In the genomic region with DNA sequence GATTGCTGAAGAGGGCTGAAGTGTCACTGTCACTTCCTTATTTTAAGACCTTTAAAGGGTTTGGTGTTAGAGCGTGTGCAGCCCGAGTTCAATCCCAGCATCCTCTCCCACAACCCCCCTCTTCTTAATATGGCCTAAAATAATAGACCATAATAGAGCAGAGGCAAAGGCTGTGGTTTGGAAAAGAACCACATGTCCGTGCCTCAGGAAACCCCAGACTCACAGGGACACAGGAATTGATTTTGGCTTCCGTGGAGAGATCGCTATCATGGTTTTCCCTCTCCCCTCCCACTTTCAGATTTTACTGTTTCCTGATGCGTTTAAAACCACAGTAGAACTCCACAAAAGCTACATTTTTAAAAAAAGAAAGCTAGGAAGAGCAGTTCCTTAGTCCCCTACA, we compare ENCODE assay signal across 21 mouse cellular contexts.
A peak's percentile ranks its signal among the peaks of the same experiment; 100 is the strongest.
DNase-seq lines count a peak whose midpoint lies in the region; ATAC-seq and TF ChIP-seq lines count a peak whose summit lies in the region.
"Had no signal": no experiment of that assay in that cellular context is flagged by ENCODE, and none has a peak within 500 bp of the region (broad histone marks: within the 10 kb centered on the region; RNA-seq: fewer than 3 reads in every experiment).

No protein-coding gene starts in this region.

- H3K9me3 ChIP-seq in liver, embryonic 12.5 days (replicated peaks) = no peaks in the 10 kb centered on the region
- H3K9me3 ChIP-seq in embryonic facial prominence, embryonic 12.5 days = no peaks in the 10 kb centered on the region
- H3K9me3 ChIP-seq in midbrain, embryonic 11.5 days (ENCODE audit: control insufficient read depth, low read length) = no peaks in the 10 kb centered on the region
- H3K9me3 ChIP-seq: limb, embryonic 15.5 days; midbrain, embryonic 12.5 days; neural tube, embryonic 15.5 days had no signal

- no peak for TF ChIP-seq POLR2A in liver, adult 2 months (IDR thresholded peaks at IDR 0.05; ENCODE audit: extremely low read depth, insufficient read depth, low read length)

- no peak for ATAC-seq in liver, embryonic 12.5 days
- 0 out of 2 replicates have a peak, but pooled peaks have one; percentile 56 for ATAC-seq in embryonic facial prominence, embryonic 12.5 days (ENCODE audit: insufficient number of reproducible peaks, insufficient read depth, low FRiP score, low TSS enrichment)
- no peak for ATAC-seq in megakaryocyte-erythroid progenitor cell, adult 5-6 weeks (replicated peaks; ENCODE audit: low FRiP score, low TSS enrichment, poor library complexity, severe bottlenecking)
- no peak for ATAC-seq in midbrain, embryonic 11.5 days (ENCODE audit: low FRiP score)
- ATAC-seq: activated CD4-positive, CD25-positive, alpha-beta regulatory T cell, adult 4 months; forebrain, embryonic 14.5 days had no signal

- H3K79me2 ChIP-seq in liver, adult 2 months (ENCODE audit: control insufficient read depth, insufficient read depth, low read length) = peaks cover 30% of the 10 kb centered on the region; the same call in 1 of the 2 replicates

- no peak overlapping the region for H3K4me3 ChIP-seq in liver, adult 2 months (ENCODE audit: insufficient read depth, low read depth, low read length)
- no peak overlapping the region for H3K4me3 ChIP-seq in liver, embryonic 12.5 days
- no peak overlapping the region for H3K4me3 ChIP-seq in embryonic facial prominence, embryonic 12.5 days
- H3K4me3 ChIP-seq in midbrain, embryonic 11.5 days (ENCODE audit: low read depth, low read length) = no peak overlapping the region
- H3K4me3 ChIP-seq: gastrocnemius, adult 2 months; hindbrain, embryonic 12.5 days; limb, embryonic 15.5 days; midbrain, embryonic 12.5 days; neural tube, embryonic 15.5 days had no signal

- no peaks in the 10 kb centered on the region for H3K27me3 ChIP-seq in liver, adult 2 months (ENCODE audit: control insufficient read depth, insufficient read depth, low read length)
- no peaks in the 10 kb centered on the region for H3K27me3 ChIP-seq in liver, embryonic 12.5 days (replicated peaks)
- no peaks in the 10 kb centered on the region for H3K27me3 ChIP-seq in embryonic facial prominence, embryonic 12.5 days
- no peaks in the 10 kb centered on the region for H3K27me3 ChIP-seq in midbrain, embryonic 11.5 days (ENCODE audit: control insufficient read depth, insufficient read depth, low read length)
- H3K27me3 ChIP-seq: hindbrain, embryonic 12.5 days; limb, embryonic 15.5 days; neural tube, embryonic 15.5 days had no signal

- H3K4me1 ChIP-seq in liver, adult 2 months (ENCODE audit: control insufficient read depth, insufficient read depth, low read length) = peaks cover 7% of the 10 kb centered on the region
- H3K4me1 ChIP-seq in liver, embryonic 12.5 days = no peaks in the 10 kb centered on the region
- H3K4me1 ChIP-seq in embryonic facial prominence, embryonic 12.5 days = peaks cover 15% of the 10 kb centered on the region; the same call in 1 of the 2 replicates
- H3K4me1 ChIP-seq in midbrain, embryonic 11.5 days (ENCODE audit: control insufficient read depth, insufficient read depth, low read length) = no peaks in the 10 kb centered on the region
- H3K4me1 ChIP-seq: hindbrain, embryonic 12.5 days; limb, embryonic 15.5 days; midbrain, embryonic 12.5 days had no signal

- H3K4me2 ChIP-seq in liver, embryonic 12.5 days = no peak overlapping the region
- no peak overlapping the region for H3K4me2 ChIP-seq in embryonic facial prominence, embryonic 12.5 days (replicated peaks)
- no peak overlapping the region for H3K4me2 ChIP-seq in midbrain, embryonic 11.5 days
- H3K4me2 ChIP-seq: heart, embryonic 11.5 days; hindbrain, embryonic 12.5 days; limb, embryonic 15.5 days; midbrain, embryonic 12.5 days; neural tube, embryonic 15.5 days had no signal

- no peak overlapping the region for H3K27ac ChIP-seq in liver, adult 2 months (replicated peaks; ENCODE audit: insufficient read depth, low read depth, low read length)
- no peak overlapping the region for H3K27ac ChIP-seq in liver, embryonic 12.5 days
- no peak overlapping the region for H3K27ac ChIP-seq in embryonic facial prominence, embryonic 12.5 days
- no peak overlapping the region for H3K27ac ChIP-seq in midbrain, embryonic 11.5 days (ENCODE audit: low read depth, low read length)
- H3K27ac ChIP-seq: gastrocnemius, adult 2 months; hindbrain, embryonic 12.5 days; limb, embryonic 15.5 days; midbrain, embryonic 12.5 days; neural tube, embryonic 15.5 days had no signal

- 33% methylated on average over 6 of the region's 6 CpGs for WGBS in liver, adult 2 months
- WGBS in liver, embryonic 12.5 days (ENCODE audit: insufficient replicate concordance) = 17% methylated on average over 6 of the region's 6 CpGs
- 41% methylated on average over 6 of the region's 6 CpGs for WGBS in embryonic facial prominence, embryonic 12.5 days
- WGBS in midbrain, embryonic 11.5 days = 82% methylated on average over 6 of the region's 6 CpGs

- peak; percentile 19 for DNase-seq in kidney, adult 9 months
- DNase-seq in kidney, adult 11 months = no peak
- peak; percentile 28 for DNase-seq in liver, adult 2 months (ENCODE audit: extremely low read depth, low read depth, low spot score)
- no peak for DNase-seq in midbrain, embryonic 11.5 days (ENCODE audit: low spot score, missing footprints)
- DNase-seq: adrenal gland, postnatal 10 days; cerebellum, adult 8-10 months; gastrocnemius, adult 2 months; layer of hippocampus, adult 9-11 months; right cerebral cortex, adult 18-20 months; right cerebral cortex, postnatal 4 days; thymus, postnatal 14 days had no signal

- no peak for TF ChIP-seq CTCF in liver, adult 2 months (IDR thresholded peaks at IDR 0.05; ENCODE audit: low read depth, low read length)

- no peaks in the 10 kb centered on the region for H3K36me3 ChIP-seq in liver, adult 2 months (ENCODE audit: control insufficient read depth, insufficient read depth, low read length)
- no peaks in the 10 kb centered on the region for H3K36me3 ChIP-seq in liver, embryonic 12.5 days
- no peaks in the 10 kb centered on the region for H3K36me3 ChIP-seq in embryonic facial prominence, embryonic 12.5 days
- no peaks in the 10 kb centered on the region for H3K36me3 ChIP-seq in midbrain, embryonic 11.5 days (ENCODE audit: control insufficient read depth, insufficient read depth, low read length)
- H3K36me3 ChIP-seq: hindbrain, embryonic 12.5 days; limb, embryonic 15.5 days; midbrain, embryonic 12.5 days; neural tube, embryonic 15.5 days had no signal

- H3K9ac ChIP-seq in liver, adult 2 months (ENCODE audit: low read depth, low read length) = no peak overlapping the region
- no peak overlapping the region for H3K9ac ChIP-seq in liver, embryonic 12.5 days
- no peak overlapping the region for H3K9ac ChIP-seq in embryonic facial prominence, embryonic 12.5 days
- no peak overlapping the region for H3K9ac ChIP-seq in midbrain, embryonic 11.5 days (ENCODE audit: low read length)
- H3K9ac ChIP-seq: hindbrain, embryonic 12.5 days; limb, embryonic 15.5 days; midbrain, embryonic 12.5 days; neural tube, embryonic 15.5 days had no signal

Comparison
In these comparisons a context has a peak if more than half of its experiments do, and no peak if none do; other contexts are left out.
1. DNase-seq: peak in kidney, adult 9 months (single experiment) and liver, adult 2 months (single experiment); none in kidney, adult 11 months (single experiment) and midbrain, embryonic 11.5 days (single experiment).